Mouse (Mus musculus) heart, postnatal 10 days (tissue): ENCODE measurements around the gene Mta2. TPM values are rescaled to one million over a fixed set of nuclear protein-coding genes. Genes with fewer than 3 reads are reported as not detected.

Experiments
- DNase-seq, 2 experiments: peaks; one replicate each; pipeline ENCODE4 v3.0.0; 2021
- intact Hi-C: fragments of 180-260 bp; cut with DNase I; formaldehyde crosslinking; loops from one replicate; pipeline ENCODE4 v1.15.1; 2025
- total RNA-seq, 2 experiments: library from RNA; stranded (reverse); gene quantifications; 2 replicates each; pipeline ENCODE4 v1.2.3; 2021

Gene Mta2
- total RNA-seq, 2 experiments from 2014 or later = 54.4 to 59.5 TPM

- intact Hi-C loops = no loop called here
- no peak for DNase-seq
Measured at GRCm38 (mm10) chr19:8990432-8991102, 48.9 kb downstream of the Mta2 start.

- intact Hi-C loops = no loop called here
Measured at GRCm38 (mm10) chr19:8991245-8991870, 49.7 kb downstream of the Mta2 start.

GRCm38 (mm10) chr19:8991871-8992735, 50.4 kb downstream of the Mta2 start:
- intact Hi-C loops = loop anchor here (2.0 kb wide), 1 partner anchor 15 kb away; no protein-coding TSS in a partner anchor
- peak; percentile 53 to 72 for DNase-seq

More at GRCm38 (mm10) chr19:8991245-8991870, 49.7 kb downstream of the Mta2 start:
- peak; percentile 53 to 57 for DNase-seq

- peak; percentile 94 to 96 for DNase-seq
- intact Hi-C loops = loop anchor here (1.0 to 2.0 kb wide), 2 partner anchors 16 to 89 kb away; no protein-coding TSS in a partner anchor
Measured at GRCm38 (mm10) chr19:8992769-8993624, 51.3 kb downstream of the Mta2 start.

- intact Hi-C loops = loop anchor here (1.0 to 2.0 kb wide), 2 partner anchors 17 to 89 kb away; no protein-coding TSS in a partner anchor
- no peak for DNase-seq
Measured at GRCm38 (mm10) chr19:8993625-8993912, 51.9 kb downstream of the Mta2 start.

GRCm38 (mm10) chr19:8994813-8995607, 53.3 kb downstream of the Mta2 start:
- DNase-seq = no peak
- intact Hi-C loops = loop anchor here (2.0 kb wide), 1 partner anchor 60 kb away; no protein-coding TSS in a partner anchor

GRCm38 (mm10) chr19:8996601-8997000, 54.9 kb downstream of the Mta2 start:
- DNase-seq = no peak
- intact Hi-C loops = loop anchor here (2.0 kb wide), 1 partner anchor 22 kb away; no protein-coding TSS in a partner anchor

GRCm38 (mm10) chr19:8997546-8997945, 55.9 kb downstream of the Mta2 start:
- intact Hi-C loops = loop anchor here (2.0 kb wide), 1 partner anchor 21 kb away; no protein-coding TSS in a partner anchor
- peak; percentile 90 to 92 for DNase-seq

GRCm38 (mm10) chr19:8998546-8998945, 56.9 kb downstream of the Mta2 start:
- intact Hi-C loops = no loop called here

GRCm38 (mm10) chr19:8999223-8999622, 57.5 kb downstream of the Mta2 start:
- intact Hi-C loops = no loop called here
- no peak for DNase-seq

More at GRCm38 (mm10) chr19:8998546-8998945, 56.9 kb downstream of the Mta2 start:
- DNase-seq = no peak

Other genes starting within 250 kb of the Mta2 start
- gene Slc3a2, start 218.5 kb upstream of the Mta2 start, total RNA-seq = 10 to 100 TPM; 36.6 to 56.3 TPM
- gene Wdr74, start 206.0 kb upstream of the Mta2 start, total RNA-seq = 10 to 100 TPM; 24.9 to 27.2 TPM
- not detected for gene 1700092M07Rik, start 201.2 kb upstream of the Mta2 start, total RNA-seq
- gene Stx5a, start 200.5 kb upstream of the Mta2 start, total RNA-seq = 10 to 100 TPM; 43.6 to 44.4 TPM
- gene Nxf1, start 184.8 kb upstream of the Mta2 start, total RNA-seq = 10 to 100 TPM; 61.7 to 67.6 TPM
- gene Tmem223, start 170.9 kb upstream of the Mta2 start, total RNA-seq = 100 to 1,000 TPM; 115 to 133 TPM
- gene Tmem179b, start 167.4 kb upstream of the Mta2 start, total RNA-seq = 10 to 100 TPM; 13.9 to 22.5 TPM
- gene Taf6l, start 155.5 kb upstream of the Mta2 start, total RNA-seq = 10 to 100 TPM in 1 of 2 experiments, 1 to 10 TPM in 1; 9.5 to 10.2 TPM
- gene Polr2g, start 143.3 kb upstream of the Mta2 start, total RNA-seq = 10 to 100 TPM; 72.7 to 76.0 TPM
- 1 to 10 TPM; 2.2 to 3.0 TPM for gene Zbtb3, start 139.3 kb upstream of the Mta2 start, total RNA-seq
- 10 to 100 TPM; 14.2 to 17.6 TPM for gene Ttc9c, start 122.5 kb upstream of the Mta2 start, total RNA-seq
- gene Hnrnpul2, start 121.9 kb upstream of the Mta2 start, total RNA-seq = 10 to 100 TPM; 51.0 to 56.3 TPM
- not detected for gene AC129217.1, start 112.1 kb upstream of the Mta2 start, total RNA-seq
- 10 to 100 TPM; 25.8 to 34.7 TPM for gene Bscl2, start 104.4 kb upstream of the Mta2 start, total RNA-seq
- not detected for gene Gng3, start 102.7 kb upstream of the Mta2 start, total RNA-seq
- 1 to 10 TPM; 4.2 to 5.1 TPM for gene Lrrn4cl, start 91.1 kb upstream of the Mta2 start, total RNA-seq
- gene Ubxn1, start 70.4 kb upstream of the Mta2 start, total RNA-seq = 100 to 1,000 TPM; 123 to 126 TPM
- gene Uqcc3, start 61.0 kb upstream of the Mta2 start, total RNA-seq = 10 to 100 TPM; 50.4 to 58.1 TPM
- 1 to 10 TPM; 2.0 to 9.8 TPM for gene Lbhd1, start 58.1 kb upstream of the Mta2 start, total RNA-seq
- gene Gm49403, start 57.9 kb upstream of the Mta2 start, total RNA-seq = not detected
- gene 1810009A15Rik, start 53.0 kb upstream of the Mta2 start, total RNA-seq = 10 to 100 TPM; 16.6 to 23.0 TPM
- gene Gm49416, start 52.9 kb upstream of the Mta2 start, total RNA-seq = 1 to 10 TPM in 1 of 2 experiments, not detected in 1; 6.4 TPM
- 10 to 100 TPM; 14.5 to 17.1 TPM for gene Ints5, start 48.9 kb upstream of the Mta2 start, total RNA-seq
- 10 to 100 TPM; 69.3 to 74.5 TPM for gene Ganab, start 43.8 kb upstream of the Mta2 start, total RNA-seq
- 10 to 100 TPM; 38.7 to 41.8 TPM for gene B3gat3, start 21.5 kb upstream of the Mta2 start, total RNA-seq
- gene Rom1, start 12.5 kb upstream of the Mta2 start, total RNA-seq = 1 to 10 TPM; 6.5 to 7.1 TPM
- 10 to 100 TPM; 16.7 to 18.7 TPM for gene Eml3, start 12.3 kb upstream of the Mta2 start, total RNA-seq
- 10 to 100 TPM in 1 of 2 experiments, 1 to 10 TPM in 1; 8.5 to 10.4 TPM for gene Tut1, start 12.0 kb downstream of the Mta2 start, total RNA-seq
- 100 to 1,000 TPM; 283 to 289 TPM for gene Eef1g, start 25.2 kb downstream of the Mta2 start, total RNA-seq
- 100 to 1,000 TPM; 348 to 380 TPM for gene Ahnak, start 47.4 kb downstream of the Mta2 start, total RNA-seq
- 1 to 10 TPM in 1 of 2 experiments, not detected in 1; 4.2 TPM for gene Scgb1a1, start 146.1 kb downstream of the Mta2 start, total RNA-seq
- 10 to 100 TPM; 18.5 to 18.6 TPM for gene Asrgl1, start 193.8 kb downstream of the Mta2 start, total RNA-seq